Mouse (Mus musculus): ENCODE results near the gene Gm45902. TPM values are rescaled to one million over a fixed set of nuclear protein-coding genes. Genes with fewer than 3 reads are reported as not detected.
A peak's percentile ranks its signal among the peaks of the same experiment; 100 is the strongest.

Gm45902 gene
- polyA plus RNA-seq, 1 experiment from 2014 or later, result 9.7 TPM

GRCm38 (mm10) chr2:3475746-3476251 lies 36.8 kb downstream of the Gm45902 start:
- 0 out of 2 replicates have a peak overlapping the region, but pooled peaks have one; percentile 58 for H3K9ac ChIP-seq
- H3K4me2 ChIP-seq, result peak overlapping the region; percentile 60
- H3K9me3 ChIP-seq, result no peaks in the 10 kb centered on the region
- peaks cover 19% of the 10 kb centered on the region for H3K4me1 ChIP-seq
- H3K36me3 ChIP-seq (replicated peaks), result no peaks in the 10 kb centered on the region
- no peak overlapping the region for H3K27ac ChIP-seq
- 58% methylated on average over 3 of the region's 3 CpGs for WGBS
- ATAC-seq (replicated peaks), result no peak
- H3K4me3 ChIP-seq, result no peak overlapping the region
- H3K27me3 ChIP-seq (replicated peaks), result no peaks in the 10 kb centered on the region

- Histone ChIP-seq H3K4me1 (peaks cover 19% of the 10 kb centered on the region), H3K4me2 (peak within 1 kb of the TSS; percentile 60), H3K27me3 (replicated peaks) (no peaks in the 10 kb centered on the region), H3K9ac (peak within 1 kb of the TSS; percentile 70), H3K4me3 (peak within 1 kb of the TSS; percentile 97), H3K27ac (peak within 1 kb of the TSS; percentile 88), H3K36me3 (replicated peaks) (no peaks in the 10 kb centered on the region), H3K9me3 (no peaks in the 10 kb centered on the region)
- ATAC-seq (replicated peaks), result peak; percentile 97
- under 1% methylated on average over 42 of the region's 42 CpGs for WGBS
Measured at GRCm38 (mm10) chr2:3474861-3475283, 37.7 kb downstream of the Gm45902 start, which contains the start of gene Suv39h2. Gene Suv39h2, minus strand, starts transcription at chr2:3475031.

- ATAC-seq (replicated peaks), result peak; percentile 88
- under 1% methylated on average over 46 of the region's 46 CpGs for WGBS
- Histone ChIP-seq H3K9ac (peak overlapping the region; percentile 70), H3K9me3 (no peaks in the 10 kb centered on the region), H3K4me1 (peaks cover 19% of the 10 kb centered on the region), H3K27ac (peak overlapping the region; percentile 88), H3K27me3 (replicated peaks) (no peaks in the 10 kb centered on the region), H3K36me3 (replicated peaks) (no peaks in the 10 kb centered on the region), H3K4me2 (peak overlapping the region; percentile 60), H3K4me3 (peak overlapping the region; percentile 97)
Measured at GRCm38 (mm10) chr2:3474361-3474805, 38.2 kb downstream of the Gm45902 start.

GRCm38 (mm10) chr2:3473891-3474290 lies 38.7 kb downstream of the Gm45902 start:
- WGBS, result under 1% methylated on average over 12 of the region's 12 CpGs
- Histone ChIP-seq H3K4me3 (peak overlapping the region; percentile 97), H3K36me3 (replicated peaks) (no peaks in the 10 kb centered on the region), H3K27ac (peak overlapping the region; percentile 88), H3K9ac (peak overlapping the region; percentile 70), H3K9me3 (no peaks in the 10 kb centered on the region), H3K27me3 (replicated peaks) (no peaks in the 10 kb centered on the region), H3K4me2 (peak overlapping the region; percentile 60), H3K4me1 (peaks cover 19% of the 10 kb centered on the region)
- ATAC-seq (replicated peaks), result no peak

DNA sequence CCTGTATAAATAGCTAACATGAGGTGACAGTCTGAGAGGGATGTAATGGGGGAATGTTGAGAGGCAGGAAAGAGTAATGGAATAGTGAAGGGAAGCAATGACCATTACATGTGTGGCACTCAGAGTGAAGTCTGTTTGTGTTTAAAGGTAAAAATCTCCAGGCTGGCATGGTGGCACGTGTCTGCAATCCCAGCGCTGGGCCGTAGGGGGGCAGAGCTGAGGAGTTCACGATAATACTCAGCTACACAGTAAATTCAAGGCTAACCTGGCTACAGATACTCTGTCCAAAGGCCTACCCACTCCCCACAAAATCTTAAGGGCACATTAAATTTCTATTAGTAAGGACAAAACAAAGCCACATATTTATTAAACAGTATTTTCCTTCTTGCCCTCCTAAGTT lies 56.0 kb downstream of the Gm45902 start:
- WGBS, result 79% methylated on average over 4 of the region's 4 CpGs

More for the DNA sequence above, 56.0 kb downstream of the Gm45902 start:
- H3K4me1 ChIP-seq, result no peaks in the 10 kb centered on the region
- H3K27me3 ChIP-seq (replicated peaks), result no peaks in the 10 kb centered on the region
- H3K27ac ChIP-seq, result no peak overlapping the region
- H3K4me2 ChIP-seq, result no peak overlapping the region
- H3K9ac ChIP-seq, result no peak overlapping the region
- no peak overlapping the region for H3K4me3 ChIP-seq
- no peak for ATAC-seq (replicated peaks)
- no peaks in the 10 kb centered on the region for H3K9me3 ChIP-seq
- peaks cover 15% of the 10 kb centered on the region; the same call in 1 of the 2 replicates for H3K36me3 ChIP-seq (replicated peaks)

Other genes starting within 250 kb of the Gm45902 start
- gene Nmt2, start 228.6 kb downstream of the Gm45902 start, polyA plus RNA-seq (2015; fragmentation: Nextera tagmentation; extraction: Ambion mirVana), result 110 and 115 TPM in 2 replicates
- gene Rpp38, start 180.1 kb downstream of the Gm45902 start, polyA plus RNA-seq (2015; fragmentation: Nextera tagmentation; extraction: Ambion mirVana), result 9.7 and 10.9 TPM in 2 replicates
- 1.6 and 2.8 TPM in 2 replicates for gene Acbd7, start 176.6 kb downstream of the Gm45902 start, polyA plus RNA-seq (2015; fragmentation: Nextera tagmentation; extraction: Ambion mirVana)
- gene Olah, start 115.6 kb downstream of the Gm45902 start, polyA plus RNA-seq (2015; fragmentation: Nextera tagmentation; extraction: Ambion mirVana), result not detected in 2 replicates
- gene Meig1, start 90.1 kb downstream of the Gm45902 start, polyA plus RNA-seq (2015; fragmentation: Nextera tagmentation; extraction: Ambion mirVana), result 5.1 and 6.9 TPM in 2 replicates
- 9.5 and 9.6 TPM in 2 replicates for gene Dclre1c, start 88.7 kb downstream of the Gm45902 start, polyA plus RNA-seq (2015; fragmentation: Nextera tagmentation; extraction: Ambion mirVana)
- gene Suv39h2, start 37.8 kb downstream of the Gm45902 start, polyA plus RNA-seq (2015; fragmentation: Nextera tagmentation; extraction: Ambion mirVana), result 8.2 TPM in 2 replicates
- 62.3 and 64.1 TPM in 2 replicates for gene Hspa14, start within 50 bp of the Gm45902 start, polyA plus RNA-seq (2015; fragmentation: Nextera tagmentation; extraction: Ambion mirVana)
- gene Cdnf, start 240 bp upstream of the Gm45902 start, polyA plus RNA-seq (2015; fragmentation: Nextera tagmentation; extraction: Ambion mirVana), result 0.17 and 0.26 TPM in 2 replicates
- 30.3 and 32.4 TPM in 2 replicates for gene Fam107b, start 57.7 kb upstream of the Gm45902 start, polyA plus RNA-seq (2015; fragmentation: Nextera tagmentation; extraction: Ambion mirVana)

All from midbrain, embryonic 15.5 days (tissue).